Mouse (Mus musculus) lung, adult 2 months (tissue): Measurements from ENCODE around the gene Zdhhc21.

Experiments used
- CTCF ChIP-seq: fragments of 200-500 bp; IDR thresholded peaks from 2 replicates; pipeline ENCODE4 v1.5.1; 2011; ENCODE audit warnings: mild to moderate bottlenecking, low read length, control low read depth; ENCODE audit not compliant: insufficient read depth
- POLR2A ChIP-seq: fragments of 200-500 bp; IDR thresholded peaks from 2 replicates; pipeline ENCODE4 v1.6.1; 2011; ENCODE audit warnings: low read depth, mild to moderate bottlenecking, control low read depth, low read length, borderline replicate concordance; ENCODE audit errors: extremely low read depth

GRCm38 (mm10) chr4:82876656-82877055 is 16.9 kb upstream of the Zdhhc21 start:
- TF ChIP-seq POLR2A, result no peak
- no peak for TF ChIP-seq CTCF
